Mouse (Mus musculus): ENCODE measurements around the gene Ift81.

The Ift81 gene

GRCm38 (mm10) chr5:122541871-122542270 is 72.4 kb downstream of the Ift81 start:
- no peak for DNase-seq

- DNase-seq: no peak
Observed at GRCm38 (mm10) chr5:122538077-122538476, 76.2 kb downstream of the Ift81 start.

- DNase-seq: no peak
Observed at GRCm38 (mm10) chr5:122537654-122538053, 76.7 kb downstream of the Ift81 start.

- no peak for DNase-seq
Observed at GRCm38 (mm10) chr5:122533884-122534283, 80.4 kb downstream of the Ift81 start.

- DNase-seq: no peak
Observed at GRCm38 (mm10) chr5:122529913-122530604, 84.3 kb downstream of the Ift81 start.

GRCm38 (mm10) chr5:122529316-122529715 is 85.0 kb downstream of the Ift81 start:
- DNase-seq: no peak

- DNase-seq: no peak
Observed at GRCm38 (mm10) chr5:122528591-122528990, 85.7 kb downstream of the Ift81 start.

- no peak for DNase-seq
Observed at GRCm38 (mm10) chr5:122527761-122528160, 86.6 kb downstream of the Ift81 start.

GRCm38 (mm10) chr5:122526878-122527730 is 87.2 kb downstream of the Ift81 start:
- DNase-seq: no peak

GRCm38 (mm10) chr5:122526405-122526804 is 87.9 kb downstream of the Ift81 start:
- peak; percentile 44 for DNase-seq

- no peak for DNase-seq
Observed at GRCm38 (mm10) chr5:122525238-122525931, 88.9 kb downstream of the Ift81 start.

- DNase-seq: no peak
Observed at GRCm38 (mm10) chr5:122524854-122525237, 89.5 kb downstream of the Ift81 start.

- no peak for DNase-seq
Observed at GRCm38 (mm10) chr5:122524244-122524643, 90.1 kb downstream of the Ift81 start.

GRCm38 (mm10) chr5:122521130-122521473 is 93.2 kb downstream of the Ift81 start:
- no peak for DNase-seq

GRCm38 (mm10) chr5:122520254-122521129 is 93.8 kb downstream of the Ift81 start:
- DNase-seq: no peak

GRCm38 (mm10) chr5:122519043-122519660 is 95.2 kb downstream of the Ift81 start:
- DNase-seq: no peak

GRCm38 (mm10) chr5:122518247-122518646 is 96.1 kb downstream of the Ift81 start:
- DNase-seq: no peak

GRCm38 (mm10) chr5:122516901-122517300 is 97.4 kb downstream of the Ift81 start:
- no peak for DNase-seq

- DNase-seq: no peak
Observed at GRCm38 (mm10) chr5:122516029-122516730, 98.1 kb downstream of the Ift81 start.

- no peak for DNase-seq
Observed at GRCm38 (mm10) chr5:122514127-122514521, 100.2 kb downstream of the Ift81 start.

- DNase-seq: no peak
Observed at GRCm38 (mm10) chr5:122513421-122514126, 100.7 kb downstream of the Ift81 start.
